Mouse (Mus musculus): ENCODE data around the gene Gm17657. TPM values are rescaled to one million over a fixed set of nuclear protein-coding genes. Genes with fewer than 3 reads are reported as not detected.

Gm17657 gene
- not detected for polyA plus RNA-seq (2014; fragmentation: Illumina TruSeq; extraction: RNeasy Lipid Tissue Mini Kit (QIAGEN cat#74804); ENCODE audit: low read depth, low replicate concordance)

DNA sequence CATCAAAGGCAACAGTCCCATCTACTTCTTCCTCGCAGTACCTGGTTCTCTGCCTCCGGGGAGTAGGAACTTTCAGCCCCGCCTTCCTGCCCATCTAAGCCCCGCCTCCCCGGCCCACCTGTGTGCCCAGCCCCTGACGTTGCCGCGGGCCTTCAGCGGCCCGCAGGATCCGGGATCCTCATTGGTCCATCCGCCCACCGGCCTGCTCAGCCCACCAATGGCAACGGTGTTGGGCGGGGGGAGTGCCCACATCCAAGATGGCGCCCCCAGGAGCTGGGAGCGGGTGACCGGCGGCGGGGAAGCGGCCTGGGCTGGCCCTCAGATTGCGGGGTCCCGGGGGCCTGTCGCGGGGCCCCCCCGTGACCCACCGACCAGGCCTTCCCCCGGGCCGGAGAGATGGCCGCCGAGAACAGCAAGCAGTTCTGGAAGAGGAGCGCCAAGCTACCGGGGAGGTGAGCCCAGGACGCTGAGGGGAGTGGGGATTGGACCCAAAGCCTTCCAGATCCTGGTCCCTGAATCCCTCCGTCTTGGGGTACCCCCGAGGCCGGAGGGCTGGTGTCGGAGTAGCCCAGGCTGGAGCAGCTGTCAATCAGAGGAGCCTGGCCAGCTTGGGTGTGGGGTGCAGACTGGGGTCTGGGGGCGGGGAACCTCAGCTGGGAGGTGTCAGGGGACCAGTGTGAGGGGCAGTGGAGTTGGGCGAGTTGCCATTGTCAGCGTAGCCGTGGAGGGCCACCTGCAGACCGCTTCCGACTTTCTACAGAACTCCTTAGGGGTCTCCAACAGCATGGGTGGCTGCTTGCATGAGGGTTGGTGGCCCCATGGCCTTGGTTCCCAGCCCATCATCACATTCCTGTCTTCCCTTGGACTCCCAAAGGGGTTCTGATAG, at the start of gene Gm17657, which contains the start of gene Tbc1d22b:
Gm17657 (minus strand) TSS at position 96 of the 886 bp plus-strand sequence.
Tbc1d22b (plus strand) TSS at position 243 of the 886 bp plus-strand sequence.

DNA sequence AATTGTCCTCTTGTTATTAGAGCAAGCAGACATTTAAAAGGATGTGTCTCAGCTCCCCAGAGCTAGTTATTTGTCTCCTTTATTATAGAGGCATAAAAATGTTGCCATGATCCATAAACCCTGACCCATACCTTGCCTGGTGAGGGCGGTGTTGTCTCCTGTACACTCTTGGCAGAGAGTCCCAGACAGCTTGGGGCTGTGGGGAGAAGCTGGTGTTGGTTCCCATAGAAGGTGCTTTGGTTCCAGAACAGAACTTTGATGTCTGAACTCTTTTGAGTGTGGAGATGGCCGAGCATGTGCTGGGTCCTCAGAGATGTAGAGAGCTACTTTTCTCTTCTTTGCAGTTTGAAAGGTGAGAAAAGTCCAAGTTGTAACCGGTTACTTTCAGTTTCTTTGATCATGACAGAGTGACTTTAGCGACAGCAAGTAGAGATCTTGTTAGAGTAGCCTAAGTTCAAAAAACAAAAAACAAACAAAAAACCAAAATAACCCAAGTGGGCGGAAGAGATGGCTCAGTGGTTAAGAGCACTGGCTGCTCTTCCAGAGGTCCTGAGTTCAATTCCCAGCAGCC, 2.8 kb upstream of the Gm17657 start, which contains the start of gene Tmem217:
Tmem217 (minus strand) TSS at position 224 of the 571 bp plus-strand sequence.

DNA sequence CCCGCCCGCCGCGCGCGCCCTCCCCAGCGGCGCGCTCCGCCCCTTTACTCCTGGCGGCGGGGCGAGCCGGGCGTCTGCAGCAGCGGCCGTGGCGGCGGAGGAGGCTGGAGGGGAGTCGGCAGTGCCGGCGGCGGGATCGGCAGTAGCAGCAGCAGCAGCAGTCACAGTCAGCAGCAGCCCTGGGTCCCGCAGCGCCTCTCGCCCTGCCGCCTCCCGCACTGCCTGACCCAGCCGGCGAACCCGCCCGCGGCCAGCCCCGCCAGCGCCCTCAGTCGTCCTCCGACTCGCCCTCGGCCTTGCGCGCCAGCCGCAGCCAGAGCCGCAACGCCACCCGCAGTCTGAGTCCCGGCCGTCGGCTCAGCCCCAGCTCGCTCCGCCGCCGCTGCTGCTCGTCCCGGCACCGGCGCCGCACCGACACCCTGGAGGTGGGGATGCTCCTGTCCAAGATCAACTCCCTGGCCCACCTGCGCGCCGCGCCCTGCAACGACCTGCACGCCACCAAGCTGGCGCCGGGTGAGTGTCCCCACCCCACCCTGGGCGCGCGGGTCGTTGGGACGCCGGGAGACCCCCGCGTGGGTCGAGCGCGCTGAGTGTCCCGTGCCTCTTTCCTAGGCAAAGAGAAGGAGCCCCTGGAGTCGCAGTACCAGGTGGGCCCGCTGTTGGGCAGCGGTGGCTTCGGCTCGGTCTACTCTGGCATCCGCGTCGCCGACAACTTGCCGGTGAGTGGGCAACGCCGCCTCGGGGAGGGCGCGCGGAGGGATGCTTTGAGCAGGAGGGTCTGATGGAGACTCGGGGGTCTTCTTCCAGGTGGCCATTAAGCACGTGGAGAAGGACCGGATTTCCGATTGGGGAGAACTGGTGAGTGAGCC, 58.5 kb downstream of the Gm17657 start, which contains the start of gene Pim1:
Pim1 (plus strand) TSS at position 41 of the 869 bp plus-strand sequence.

Other genes starting within 250 kb of the Gm17657 start
- gene Pi16, start 232.0 kb downstream of the Gm17657 start, polyA plus RNA-seq (2014; fragmentation: Illumina TruSeq; extraction: RNeasy Lipid Tissue Mini Kit (QIAGEN cat#74804); ENCODE audit: low read depth, low replicate concordance): 59.2 TPM
- 193 TPM for gene Mtch1, start 201.7 kb downstream of the Gm17657 start, polyA plus RNA-seq (2014; fragmentation: Illumina TruSeq; extraction: RNeasy Lipid Tissue Mini Kit (QIAGEN cat#74804); ENCODE audit: low read depth, low replicate concordance)
- 2.9 TPM for gene Fgd2, start 188.7 kb downstream of the Gm17657 start, polyA plus RNA-seq (2014; fragmentation: Illumina TruSeq; extraction: RNeasy Lipid Tissue Mini Kit (QIAGEN cat#74804); ENCODE audit: low read depth, low replicate concordance)
- 29.5 TPM for gene Pim1, start 58.9 kb downstream of the Gm17657 start, polyA plus RNA-seq (2014; fragmentation: Illumina TruSeq; extraction: RNeasy Lipid Tissue Mini Kit (QIAGEN cat#74804); ENCODE audit: low read depth, low replicate concordance)
- 13.7 TPM for gene Tbc1d22b, start 147 bp upstream of the Gm17657 start, polyA plus RNA-seq (2014; fragmentation: Illumina TruSeq; extraction: RNeasy Lipid Tissue Mini Kit (QIAGEN cat#74804); ENCODE audit: low read depth, low replicate concordance)
- not detected for gene Tmem217, start 2.7 kb upstream of the Gm17657 start, polyA plus RNA-seq (2014; fragmentation: Illumina TruSeq; extraction: RNeasy Lipid Tissue Mini Kit (QIAGEN cat#74804); ENCODE audit: low read depth, low replicate concordance)
- 23.1 TPM for gene Rnf8, start 65.2 kb upstream of the Gm17657 start, polyA plus RNA-seq (2014; fragmentation: Illumina TruSeq; extraction: RNeasy Lipid Tissue Mini Kit (QIAGEN cat#74804); ENCODE audit: low read depth, low replicate concordance)
- 1.7 TPM for gene Gm28043, start 65.2 kb upstream of the Gm17657 start, polyA plus RNA-seq (2014; fragmentation: Illumina TruSeq; extraction: RNeasy Lipid Tissue Mini Kit (QIAGEN cat#74804); ENCODE audit: low read depth, low replicate concordance)
- 50.6 TPM for gene Cmtr1, start 111.0 kb upstream of the Gm17657 start, polyA plus RNA-seq (2014; fragmentation: Illumina TruSeq; extraction: RNeasy Lipid Tissue Mini Kit (QIAGEN cat#74804); ENCODE audit: low read depth, low replicate concordance)
- gene Ccdc167, start 167.4 kb upstream of the Gm17657 start, polyA plus RNA-seq (2014; fragmentation: Illumina TruSeq; extraction: RNeasy Lipid Tissue Mini Kit (QIAGEN cat#74804); ENCODE audit: low read depth, low replicate concordance): 8.6 TPM